Mouse (Mus musculus): ENCODE results near the gene Arhgap28.

The Arhgap28 gene

GRCm38 (mm10) chr17:68003741-68004560 lies at the start of gene Arhgap28:
Gene Arhgap28, minus strand, starts transcription at chr17:68004120.
- peak; percentile 91 for DNase-seq

GRCm38 (mm10) chr17:68046341-68046675 lies 42.4 kb upstream of the Arhgap28 start:
- DNase-seq: no peak

- no peak for DNase-seq
These were observed 41.9 kb upstream of the Arhgap28 start for GRCm38 (mm10) chr17:68045655-68046340.

GRCm38 (mm10) chr17:68042377-68042776 lies 38.5 kb upstream of the Arhgap28 start:
- no peak for DNase-seq

GRCm38 (mm10) chr17:68037011-68037410 lies 33.1 kb upstream of the Arhgap28 start:
- no peak for DNase-seq

GRCm38 (mm10) chr17:68029495-68029894 lies 25.6 kb upstream of the Arhgap28 start:
- DNase-seq: no peak

GRCm38 (mm10) chr17:68028519-68028918 lies 24.6 kb upstream of the Arhgap28 start:
- DNase-seq: no peak

GRCm38 (mm10) chr17:68024327-68024726 lies 20.4 kb upstream of the Arhgap28 start:
- no peak for DNase-seq

- no peak for DNase-seq
These were observed 15.6 kb upstream of the Arhgap28 start for GRCm38 (mm10) chr17:68019466-68020065.

- no peak for DNase-seq
These were observed 13.2 kb upstream of the Arhgap28 start for GRCm38 (mm10) chr17:68017095-68017494.

- no peak for DNase-seq
These were observed 7.7 kb upstream of the Arhgap28 start for GRCm38 (mm10) chr17:68011606-68012005.

GRCm38 (mm10) chr17:68010041-68010440 lies 6.1 kb upstream of the Arhgap28 start:
- no peak for DNase-seq

GRCm38 (mm10) chr17:68004581-68005330 lies 836 bp upstream of the Arhgap28 start:
- DNase-seq: no peak

- no peak for DNase-seq
These were observed 1.0 kb downstream of the Arhgap28 start for GRCm38 (mm10) chr17:68002608-68003595.

GRCm38 (mm10) chr17:67999801-68000200 lies 4.1 kb downstream of the Arhgap28 start:
- no peak for DNase-seq

- no peak for DNase-seq
These were observed 7.2 kb downstream of the Arhgap28 start for GRCm38 (mm10) chr17:67996769-67997155.

- DNase-seq: peak; percentile 13
These were observed 7.7 kb downstream of the Arhgap28 start for GRCm38 (mm10) chr17:67996097-67996768.

GRCm38 (mm10) chr17:67995277-67995819 lies 8.6 kb downstream of the Arhgap28 start:
- no peak for DNase-seq

- DNase-seq: no peak
These were observed 9.1 kb downstream of the Arhgap28 start for GRCm38 (mm10) chr17:67994861-67995260.

- DNase-seq: no peak
These were observed 10.4 kb downstream of the Arhgap28 start for GRCm38 (mm10) chr17:67993371-67994045.
